Mouse (Mus musculus): Measurements from ENCODE around the gene Bgn. TPM values are rescaled to one million over a fixed set of nuclear protein-coding genes. Genes with fewer than 3 reads are reported as not detected.

The Bgn gene
- polyA plus RNA-seq, 1 experiment: 30.2 TPM

DNA sequence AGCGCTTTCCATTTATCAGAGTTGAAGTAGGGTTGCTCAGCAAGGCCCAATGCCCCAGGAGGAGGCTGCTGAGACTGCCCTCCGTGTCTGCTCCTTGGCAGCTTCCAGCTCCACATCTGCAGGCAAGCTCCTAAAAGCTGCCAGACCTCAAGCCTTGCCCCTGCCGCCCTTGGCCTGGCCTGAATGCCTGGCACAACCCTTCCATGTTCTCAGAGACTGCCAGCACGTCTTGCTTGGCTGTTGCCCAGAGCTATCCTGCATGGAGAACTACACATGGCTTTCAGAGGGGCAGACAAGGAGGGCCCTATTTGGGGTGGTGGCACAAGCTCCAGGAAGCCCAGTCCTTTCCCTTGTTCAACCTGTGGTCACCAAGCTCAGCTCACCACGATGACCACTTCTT lies 3.5 kb downstream of the Bgn start:
- DNase-seq (ENCODE audit: extremely low spot score in 1 of 2, low spot score in 1 of 2): no peak

DNA sequence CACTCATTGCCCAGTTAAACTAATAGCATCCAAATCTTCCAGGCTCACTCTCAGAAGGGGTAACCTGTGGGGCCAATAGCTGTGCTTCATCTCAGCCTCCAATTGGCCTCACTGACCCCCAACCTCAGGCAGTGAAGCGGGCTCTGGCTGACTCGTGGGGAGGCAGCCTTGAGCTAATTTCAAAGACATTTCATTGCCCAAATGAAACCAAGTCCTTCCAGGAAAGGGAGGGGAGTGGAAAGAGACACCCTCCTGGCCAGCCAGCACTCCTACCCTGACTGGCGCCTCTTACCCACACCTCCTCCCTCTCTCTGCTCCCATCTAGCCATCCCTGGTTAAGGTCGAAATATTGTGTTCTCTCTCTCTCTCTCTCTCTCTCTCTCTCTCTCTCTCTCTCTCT lies 6.8 kb downstream of the Bgn start:
- DNase-seq (ENCODE audit: extremely low spot score in 1 of 2, low spot score in 1 of 2): no peak

DNA sequence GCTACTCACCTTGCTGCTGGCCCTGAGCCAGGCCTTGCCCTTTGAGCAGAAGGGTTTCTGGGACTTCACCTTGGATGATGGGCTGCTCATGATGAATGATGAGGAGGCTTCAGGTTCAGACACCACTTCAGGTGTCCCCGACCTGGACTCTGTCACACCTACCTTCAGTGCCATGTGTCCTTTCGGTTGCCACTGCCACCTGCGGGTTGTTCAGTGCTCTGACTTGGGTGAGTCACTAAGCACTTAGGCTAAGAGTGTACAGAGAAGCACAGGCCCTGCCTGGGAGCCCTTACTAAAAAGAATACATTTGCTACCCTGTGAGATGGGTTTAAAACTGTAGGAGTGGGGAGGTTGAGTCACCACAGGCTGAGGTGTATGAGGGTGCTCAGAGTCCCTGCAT lies 7.4 kb downstream of the Bgn start:
- no peak for DNase-seq (ENCODE audit: extremely low spot score in 1 of 2, low spot score in 1 of 2)

DNA sequence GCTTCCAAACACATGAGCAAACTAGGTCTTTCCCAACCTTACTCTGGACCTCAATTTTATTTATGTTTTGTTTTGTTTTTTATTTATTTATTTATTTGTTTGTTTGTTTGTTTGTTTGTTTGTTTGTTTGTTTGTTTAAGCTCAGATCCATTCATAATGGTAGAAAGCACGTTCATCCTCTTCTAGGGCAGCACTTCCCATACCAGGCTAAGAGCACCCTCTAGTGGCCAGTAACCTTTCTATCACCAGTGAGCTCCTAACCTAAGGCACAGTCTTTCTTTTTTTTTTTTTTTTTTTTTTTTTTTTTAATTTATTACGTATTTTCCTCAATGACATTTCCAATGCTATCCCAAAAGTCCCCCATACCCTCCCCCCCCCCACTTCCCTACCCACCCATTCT lies 10.2 kb downstream of the Bgn start:
- DNase-seq (ENCODE audit: extremely low spot score in 1 of 2, low spot score in 1 of 2): peak; percentile 18 to 81

DNA sequence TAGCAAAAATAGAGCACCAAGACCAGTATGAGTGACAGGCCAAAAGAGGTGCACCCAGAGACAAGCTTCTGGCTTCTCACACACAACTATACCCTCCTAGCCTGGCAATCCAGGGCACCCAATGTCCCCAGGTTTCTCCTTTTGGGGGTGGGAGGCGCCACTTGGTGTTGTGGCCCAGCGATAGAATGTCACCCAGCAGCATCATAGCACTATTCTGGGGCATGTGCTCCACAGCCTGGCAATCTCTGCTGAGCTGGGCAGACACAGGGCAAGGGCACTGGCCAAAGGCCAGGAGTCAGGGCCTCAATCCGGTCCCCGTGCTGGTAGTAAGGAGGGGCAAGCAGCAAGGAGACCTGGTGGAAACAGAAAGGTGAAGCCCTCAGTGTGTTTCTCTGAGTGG lies 13.3 kb downstream of the Bgn start:
- no peak for DNase-seq (ENCODE audit: extremely low spot score in 1 of 2, low spot score in 1 of 2)

DNA sequence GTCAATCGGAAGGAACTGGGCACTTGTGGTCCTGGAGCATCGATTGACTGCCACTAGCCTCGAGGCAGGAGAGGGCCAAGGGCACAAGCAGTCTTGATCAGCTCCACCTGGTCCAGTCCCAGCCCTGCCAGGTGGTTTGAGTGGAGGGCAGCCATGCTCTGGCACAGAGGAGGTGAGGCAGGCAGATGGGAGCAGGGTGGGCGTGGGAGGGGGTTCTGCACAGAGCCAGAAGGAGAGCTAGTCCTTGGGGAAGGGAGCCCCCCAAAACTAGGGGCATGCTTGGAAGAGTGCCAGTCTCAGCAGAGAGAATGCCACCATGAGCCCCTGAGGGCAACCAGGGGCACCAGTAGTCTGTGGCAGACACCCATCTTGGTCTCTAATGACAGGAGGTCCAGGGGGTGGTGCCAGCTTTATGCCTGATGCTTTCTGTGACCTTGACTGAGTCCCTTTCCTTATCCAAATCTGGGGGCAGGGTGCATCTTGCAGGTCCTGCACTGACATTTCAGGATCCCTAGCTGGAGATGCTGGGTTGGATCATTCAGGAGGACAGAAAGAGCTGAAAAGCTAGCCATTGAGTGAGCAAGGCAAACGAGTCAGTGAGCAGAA lies 21.8 kb downstream of the Bgn start:
- DNase-seq (ENCODE audit: extremely low spot score in 1 of 2, low spot score in 1 of 2): no peak

DNA sequence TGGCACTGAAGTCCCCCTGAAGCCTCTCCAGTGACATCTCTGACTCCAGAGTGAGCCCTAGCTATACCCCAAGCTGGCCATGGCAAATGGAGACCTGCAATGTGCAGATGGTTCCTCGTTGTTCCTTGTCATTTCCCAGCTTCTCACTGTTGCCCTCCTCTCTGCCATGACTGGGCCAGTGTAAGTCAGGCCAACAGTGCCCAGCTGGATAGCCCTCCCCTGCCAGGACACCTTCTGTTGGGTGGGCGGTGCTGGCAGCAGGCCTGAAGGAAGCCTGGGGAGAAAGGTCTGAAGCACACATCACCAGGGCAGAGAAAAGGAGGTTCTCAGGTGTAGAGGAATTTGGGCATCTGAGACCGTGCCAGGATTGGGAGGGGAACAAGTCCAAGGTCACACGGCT lies 23.2 kb downstream of the Bgn start:
- DNase-seq (ENCODE audit: extremely low spot score in 1 of 2, low spot score in 1 of 2): no peak

DNA sequence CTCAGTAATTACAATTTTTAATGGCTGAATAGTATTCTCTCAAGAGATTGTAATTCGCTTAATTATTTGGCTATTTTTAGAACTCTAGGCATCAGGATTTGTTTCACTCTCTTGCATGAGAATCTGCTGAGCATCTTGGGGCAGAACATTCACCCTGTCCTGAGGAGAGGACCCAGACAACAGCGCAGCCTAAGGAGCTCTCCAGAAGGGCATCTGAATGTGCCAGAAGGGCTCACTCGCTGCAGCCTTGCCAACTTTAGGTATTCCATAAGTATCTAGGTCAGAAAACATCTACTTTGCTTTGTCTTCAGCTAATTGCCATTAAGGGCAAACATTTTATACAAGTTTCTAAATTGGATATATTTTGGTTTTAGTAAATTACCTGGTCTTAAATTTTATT lies 25.8 kb downstream of the Bgn start:
- no peak for DNase-seq (ENCODE audit: extremely low spot score in 1 of 2, low spot score in 1 of 2)

DNA sequence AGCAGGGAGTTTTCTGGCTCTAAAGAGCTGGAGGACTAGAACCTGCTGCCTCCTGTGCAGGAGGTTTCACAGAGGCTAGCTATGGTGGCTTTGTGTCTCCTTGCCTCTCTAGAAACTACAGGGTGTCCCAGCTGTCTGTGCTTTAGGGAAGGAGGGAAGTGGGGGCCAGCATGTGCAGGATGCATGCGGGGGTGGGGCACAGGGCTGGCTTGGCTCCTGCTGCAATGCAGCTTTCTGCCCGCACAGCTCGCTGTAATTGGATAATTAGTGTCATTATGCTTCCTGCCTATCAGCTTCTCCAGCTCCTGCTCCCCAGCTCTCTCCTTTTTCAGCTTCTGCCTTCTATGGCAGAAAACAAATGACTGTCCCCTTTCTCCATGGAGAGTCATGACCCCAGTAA lies 29.5 kb downstream of the Bgn start:
- peak; percentile 18 to 64 for DNase-seq (ENCODE audit: extremely low spot score in 1 of 2, low spot score in 1 of 2)

DNA sequence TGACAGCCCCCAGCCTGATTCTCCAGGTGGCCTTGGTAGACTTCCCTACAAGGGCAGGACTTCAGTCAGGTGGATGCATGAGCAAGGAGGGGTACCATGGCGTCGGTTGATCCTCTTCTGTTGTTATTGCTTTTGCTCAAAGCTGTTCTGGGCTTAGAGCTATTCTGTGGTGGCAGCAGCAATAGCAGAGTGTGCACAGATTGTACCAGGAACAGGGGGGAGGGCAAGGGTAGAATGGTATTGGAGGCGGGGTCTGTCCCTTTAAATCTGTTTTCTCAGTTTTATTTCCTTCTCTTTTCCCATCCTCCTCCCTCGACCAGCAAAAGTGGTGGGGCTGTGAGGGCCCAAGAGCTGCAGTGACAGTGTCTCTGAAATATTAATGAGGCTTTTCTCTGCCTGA lies 33.2 kb downstream of the Bgn start:
- DNase-seq (ENCODE audit: extremely low spot score in 1 of 2, low spot score in 1 of 2): no peak

DNA sequence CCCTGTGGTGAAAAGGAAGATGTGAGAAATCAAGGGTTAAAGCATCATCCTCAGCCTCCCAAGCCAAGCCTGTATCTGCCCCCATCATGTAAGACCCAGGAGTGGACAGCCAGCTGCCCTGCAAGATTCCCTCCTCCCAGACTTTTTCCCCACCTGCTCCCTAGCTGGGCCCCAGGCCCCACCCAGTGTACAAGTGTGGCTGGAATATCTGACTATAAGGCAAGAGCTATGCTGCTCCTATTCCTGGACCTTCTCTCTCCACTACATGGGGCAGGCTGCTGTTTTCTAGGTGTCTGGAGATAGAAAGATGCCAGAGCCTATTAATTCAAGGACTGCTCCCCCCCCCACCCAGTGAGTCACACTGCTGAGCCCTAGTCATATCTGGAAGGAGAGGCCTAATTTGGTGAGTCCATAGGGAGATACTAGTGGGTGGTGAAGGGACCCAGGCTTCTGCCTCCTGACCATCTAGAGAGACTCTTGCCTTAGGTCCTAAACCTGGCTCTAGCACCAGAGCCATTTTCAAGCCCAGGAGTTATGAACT lies 33.7 kb downstream of the Bgn start:
- no peak for DNase-seq (ENCODE audit: extremely low spot score in 1 of 2, low spot score in 1 of 2)

DNA sequence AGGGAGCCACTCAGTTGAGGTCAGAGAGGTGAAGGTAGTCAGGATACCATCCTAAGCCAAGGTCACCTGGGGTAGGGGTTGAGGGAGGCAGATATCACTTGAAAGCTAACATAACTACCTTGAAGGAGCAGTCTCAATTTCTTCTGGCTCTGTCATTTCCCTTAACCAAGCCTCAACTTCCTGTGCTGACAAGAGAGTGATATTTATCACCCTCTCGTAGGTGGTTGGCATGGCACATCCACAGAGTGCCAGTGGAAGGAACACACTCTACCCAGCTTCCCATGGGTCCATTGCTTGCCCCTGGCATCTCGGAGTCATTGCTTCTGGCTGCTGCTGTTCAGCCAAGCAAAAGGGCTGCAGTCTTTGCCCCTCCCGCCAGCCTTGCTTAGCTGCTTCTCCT lies 37.3 kb downstream of the Bgn start:
- no peak for DNase-seq (ENCODE audit: extremely low spot score in 1 of 2, low spot score in 1 of 2)

DNA sequence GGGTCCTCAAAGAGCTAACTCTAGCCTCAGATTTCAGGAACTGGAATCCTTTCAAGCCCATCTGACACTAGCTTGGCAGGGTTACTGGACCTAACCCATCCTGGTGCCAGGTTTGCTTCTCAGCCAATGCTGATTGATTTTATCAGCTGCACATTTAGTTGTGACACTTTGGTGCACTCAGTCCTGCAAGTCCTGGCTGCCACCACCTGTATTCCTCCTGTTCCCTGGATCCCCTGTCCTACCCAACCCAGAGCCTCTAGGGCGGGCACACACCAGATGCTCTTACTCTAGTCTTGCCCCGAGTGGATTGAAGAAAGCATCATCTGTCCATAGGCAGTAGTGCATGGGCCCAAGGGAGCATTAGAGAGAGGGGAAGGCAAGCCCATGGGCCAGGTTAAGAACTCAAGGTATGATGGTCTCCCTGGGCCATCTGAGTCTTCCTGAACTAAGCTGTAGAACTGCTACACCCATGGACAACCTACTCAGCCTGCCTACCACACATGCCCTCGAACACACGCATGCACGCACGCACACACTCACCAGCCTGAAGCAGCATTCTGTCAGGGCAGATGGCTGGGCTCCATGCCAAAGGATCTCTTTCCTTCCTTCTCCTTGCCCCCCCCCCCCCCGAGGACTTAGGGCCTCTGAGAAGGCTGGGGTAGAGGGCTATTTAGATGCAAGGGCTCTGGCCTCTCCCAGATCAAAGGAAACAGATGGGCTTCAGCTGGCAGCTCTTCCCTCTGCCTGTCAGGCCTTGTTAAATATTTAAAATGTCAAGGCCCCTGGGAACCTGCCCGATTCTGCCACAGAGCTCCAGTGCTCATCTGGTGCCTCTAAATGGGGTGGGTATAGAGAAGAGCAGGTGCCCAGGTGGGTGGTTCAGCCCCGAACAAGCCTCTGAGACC lies 41.2 kb downstream of the Bgn start:
- DNase-seq (ENCODE audit: extremely low spot score in 1 of 2, low spot score in 1 of 2): peak in 1 of 2 experiments; percentile 20

DNA sequence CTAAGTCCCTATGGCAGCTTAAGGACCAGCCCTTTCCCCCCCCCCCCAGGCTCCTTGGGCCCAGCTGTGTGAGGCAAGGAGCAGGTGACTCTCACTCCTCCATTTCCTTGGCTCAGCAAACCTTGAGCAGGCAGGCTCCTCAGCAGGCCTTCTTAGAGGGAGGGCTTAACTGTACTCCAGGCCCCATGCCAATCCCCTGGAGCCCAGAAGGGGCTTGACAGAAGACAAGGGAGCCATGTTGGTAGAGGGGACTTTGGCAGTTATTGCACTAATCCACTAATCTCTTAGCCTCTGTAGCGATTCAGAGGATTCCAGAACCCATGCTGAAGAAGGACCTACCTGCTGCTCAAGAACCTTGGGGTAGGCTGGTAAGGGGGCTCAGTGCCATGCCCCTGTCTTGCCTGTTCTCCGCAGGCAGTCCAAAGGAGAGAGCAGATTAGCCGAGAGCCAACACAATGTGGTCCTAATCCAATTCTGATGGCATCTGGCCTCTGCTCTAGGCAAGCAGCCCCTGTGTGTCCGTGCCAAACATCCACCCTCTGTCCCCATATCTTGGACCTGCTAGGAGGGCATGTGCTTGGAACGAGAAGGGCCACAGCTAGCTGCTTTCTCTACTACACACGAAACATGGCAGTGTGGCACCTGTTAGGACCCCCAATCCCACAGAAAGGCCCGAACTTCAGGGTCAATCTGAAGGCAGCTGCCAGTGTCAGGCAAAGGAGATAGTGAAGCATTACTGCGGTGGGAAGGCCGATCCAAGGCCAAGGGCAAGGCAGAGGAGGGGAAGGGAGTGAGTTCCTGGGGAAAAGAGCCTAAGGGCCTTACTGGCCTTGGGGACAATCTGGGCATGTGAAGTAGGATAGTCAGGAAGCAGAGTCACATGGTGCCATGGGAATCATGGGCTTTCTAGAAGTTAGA lies 42.1 kb downstream of the Bgn start:
- DNase-seq (ENCODE audit: extremely low spot score in 1 of 2, low spot score in 1 of 2): no peak

DNA sequence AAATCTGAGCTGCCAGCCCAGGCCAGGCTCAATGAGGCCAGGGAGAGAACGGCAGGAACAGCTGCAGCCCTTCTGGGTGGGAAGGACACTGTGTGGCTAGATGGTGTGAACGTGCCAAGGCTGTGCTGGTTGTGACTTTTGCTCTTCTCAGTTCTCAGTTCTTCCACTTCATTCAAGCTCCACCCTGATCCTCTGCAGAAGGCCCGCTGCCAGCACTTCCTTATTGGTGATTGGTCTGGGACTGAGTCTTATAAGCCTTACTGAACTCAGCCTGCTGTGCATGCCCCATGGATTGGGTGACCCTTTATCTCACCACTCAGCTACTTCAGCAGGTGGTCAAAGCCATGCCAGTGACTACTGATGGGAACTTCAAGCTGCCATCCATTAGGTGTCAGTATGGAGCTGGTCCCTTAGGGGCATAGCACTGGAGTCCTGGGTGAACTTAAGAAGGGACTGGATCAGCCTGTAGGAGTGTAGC lies 43.0 kb downstream of the Bgn start:
- DNase-seq (ENCODE audit: extremely low spot score in 1 of 2, low spot score in 1 of 2): no peak

DNA sequence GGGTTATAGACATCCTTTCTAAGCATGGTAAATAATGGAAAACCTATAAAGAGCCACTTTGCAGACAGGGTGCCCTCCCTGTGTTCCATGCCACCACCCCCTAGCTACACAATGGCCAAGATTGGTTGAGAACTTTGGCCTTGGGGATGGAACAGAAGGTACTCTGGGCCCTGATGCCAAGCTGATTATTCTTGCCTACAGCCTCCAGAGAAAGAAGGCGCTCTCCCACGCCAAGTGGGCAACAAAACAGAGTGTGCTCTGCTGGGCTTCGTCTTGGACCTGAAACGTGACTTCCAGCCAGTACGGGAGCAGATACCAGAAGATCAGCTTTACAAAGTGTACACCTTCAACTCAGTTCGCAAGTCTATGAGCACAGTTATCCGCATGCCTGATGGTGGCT lies 54.5 kb downstream of the Bgn start:
- DNase-seq (ENCODE audit: extremely low spot score in 1 of 2, low spot score in 1 of 2): no peak

DNA sequence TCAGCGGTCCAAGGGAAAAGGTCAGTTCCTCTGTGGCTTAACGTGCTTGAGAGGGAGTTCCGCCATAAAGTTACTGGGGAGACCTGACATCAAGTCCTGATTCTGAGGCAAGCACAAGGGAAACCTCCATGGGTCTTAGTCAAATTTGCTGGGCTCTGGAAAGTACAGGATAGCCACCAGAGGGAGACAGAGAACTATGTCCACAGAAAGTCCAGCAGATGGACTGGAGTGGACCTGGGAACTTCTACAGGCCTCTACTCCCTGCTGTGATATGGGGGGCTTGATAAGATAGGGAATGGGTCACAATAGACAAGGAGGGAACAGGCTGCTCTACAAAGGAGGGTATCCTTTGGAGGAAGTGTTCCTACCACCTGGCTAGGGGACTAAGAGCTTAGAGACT lies 59.9 kb downstream of the Bgn start:
- DNase-seq (ENCODE audit: extremely low spot score in 1 of 2, low spot score in 1 of 2): no peak
